Mouse (Mus musculus) heart, postnatal 14 days (tissue): ENCODE results near the gene Xpc. TPM values are rescaled to one million over a fixed set of nuclear protein-coding genes. Genes with fewer than 3 reads are reported as not detected.
"Not testable (repeated sequence)": the region's sequence is repeated elsewhere in the genome, so short reads cannot be mapped to it uniquely, and the experiment has no call there.

Experiments
- DNase-seq, 2 experiments: peaks; one replicate each; pipeline ENCODE4 v3.0.0; 2021 to 2022
- intact Hi-C: fragments of 180-260 bp; cut with DNase I; formaldehyde crosslinking; loops from one replicate; pipeline ENCODE4 v1.15.1; 2025
- total RNA-seq, 2 experiments: library from RNA; stranded (reverse); gene quantifications; 2 replicates each; pipeline ENCODE4 v1.2.3; 2021

The Xpc gene
- total RNA-seq, 2 experiments from 2014 or later, result 10.4 to 10.9 TPM

- DNase-seq, result peak; percentile 23 to 34
- intact Hi-C loops, result no loop called here
Measured at GRCm38 (mm10) chr6:91474441-91475190, 41.1 kb downstream of the Xpc start.

GRCm38 (mm10) chr6:91473805-91474440 lies 41.8 kb downstream of the Xpc start:
- no peak for DNase-seq
- intact Hi-C loops, result no loop called here

- intact Hi-C loops, result no loop called here
- peak; percentile 98 for DNase-seq
Measured at GRCm38 (mm10) chr6:91472868-91473804, 42.6 kb downstream of the Xpc start, which contains the start of the genes Chchd4 and Tmem43. TSS of gene Chchd4 (minus strand) at chr6:91473546. TSS of gene Tmem43 (plus strand) at chr6:91473703.

GRCm38 (mm10) chr6:91472319-91472718 lies 43.4 kb downstream of the Xpc start:
- intact Hi-C loops, result no loop called here
- no peak for DNase-seq

- DNase-seq, intact Hi-C loops: not testable (repeated sequence)
Measured at GRCm38 (mm10) chr6:91471427-91471826, 44.3 kb downstream of the Xpc start.

GRCm38 (mm10) chr6:91470712-91471111 lies 45.0 kb downstream of the Xpc start:
- intact Hi-C loops, result no loop called here
- no peak for DNase-seq

- DNase-seq, result no peak
- intact Hi-C loops, result no loop called here
Measured at GRCm38 (mm10) chr6:91467106-91467505, 48.6 kb downstream of the Xpc start.

- no peak for DNase-seq
- intact Hi-C loops, result no loop called here
Measured at GRCm38 (mm10) chr6:91465756-91466155, 49.9 kb downstream of the Xpc start.

GRCm38 (mm10) chr6:91459471-91459870 lies 56.2 kb downstream of the Xpc start:
- intact Hi-C loops, result no loop called here
- DNase-seq, result no peak

- DNase-seq, result no peak
- intact Hi-C loops, result no loop called here
Measured at GRCm38 (mm10) chr6:91454546-91454945, 61.1 kb downstream of the Xpc start.

- intact Hi-C loops, result no loop called here
- DNase-seq, result no peak
Measured at GRCm38 (mm10) chr6:91452056-91452455, 63.6 kb downstream of the Xpc start.

- intact Hi-C loops, result no loop called here
- DNase-seq, result no peak
Measured at GRCm38 (mm10) chr6:91449472-91450225, 66.0 kb downstream of the Xpc start.

- intact Hi-C loops, result no loop called here
- no peak for DNase-seq
Measured at GRCm38 (mm10) chr6:91445316-91445715, 70.4 kb downstream of the Xpc start.

GRCm38 (mm10) chr6:91441145-91441662 lies 74.5 kb downstream of the Xpc start:
- DNase-seq, result no peak
- intact Hi-C loops, result no loop called here

- intact Hi-C loops, result no loop called here
Measured at GRCm38 (mm10) chr6:91440474-91441144, 75.1 kb downstream of the Xpc start.

More at GRCm38 (mm10) chr6:91440474-91441144, 75.1 kb downstream of the Xpc start:
- DNase-seq, result peak; percentile 91 to 98
